Mouse (Mus musculus): ENCODE results near the gene Ajuba.
"Not testable (repeated sequence)": the region's sequence is repeated elsewhere in the genome, so short reads cannot be mapped to it uniquely, and the experiment has no call there.

Ajuba gene

DNA sequence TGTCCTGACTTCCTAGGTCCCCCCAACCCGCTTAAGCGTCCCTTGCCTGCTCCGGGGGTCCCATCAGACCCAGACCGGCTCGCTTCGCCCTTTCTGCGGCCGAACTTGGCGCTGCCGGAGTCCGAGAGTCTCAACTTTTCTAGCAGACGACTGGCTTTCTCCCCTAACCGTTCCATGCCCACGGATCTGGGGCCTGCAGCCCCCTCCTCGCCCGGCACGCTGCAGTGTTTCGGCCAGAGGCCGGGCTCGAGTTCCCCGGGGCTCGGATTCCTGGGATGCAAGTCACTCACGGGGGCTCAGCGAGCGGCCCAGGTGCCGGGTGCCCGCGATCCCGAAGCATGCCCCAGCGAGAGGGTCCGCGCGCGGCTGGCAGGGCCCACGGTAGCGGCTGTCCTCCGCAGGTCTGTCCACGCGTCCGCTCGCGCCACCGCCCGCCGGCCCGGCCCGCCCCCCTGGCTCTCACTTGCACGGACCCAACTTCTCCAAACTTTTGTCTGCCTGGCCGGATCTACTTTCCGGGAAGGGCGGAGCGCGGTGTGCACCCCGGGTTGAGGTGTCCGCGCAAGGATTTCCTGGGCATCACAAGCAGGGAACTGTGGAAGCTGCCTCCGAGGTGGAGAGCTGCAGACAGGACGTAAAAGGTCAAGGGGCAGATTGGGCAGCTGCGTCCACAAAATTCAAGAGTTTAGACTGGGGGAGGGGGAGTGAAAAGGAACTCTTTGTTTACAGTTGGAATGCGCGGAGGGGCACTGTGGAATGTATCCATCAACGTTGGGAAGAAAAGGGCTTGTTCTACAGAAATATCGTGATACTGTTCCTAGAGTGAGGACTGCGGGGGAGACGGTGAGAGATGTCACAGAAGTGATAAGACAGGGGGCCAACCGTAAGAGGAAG, at the start of gene Ajuba:
Gene Ajuba (minus strand): TSS at position 470 of the 894 bp plus-strand sequence.
- DNase-seq (ENCODE audit: low spot score in 2 of 2) = peak; percentile 36 to 58

DNA sequence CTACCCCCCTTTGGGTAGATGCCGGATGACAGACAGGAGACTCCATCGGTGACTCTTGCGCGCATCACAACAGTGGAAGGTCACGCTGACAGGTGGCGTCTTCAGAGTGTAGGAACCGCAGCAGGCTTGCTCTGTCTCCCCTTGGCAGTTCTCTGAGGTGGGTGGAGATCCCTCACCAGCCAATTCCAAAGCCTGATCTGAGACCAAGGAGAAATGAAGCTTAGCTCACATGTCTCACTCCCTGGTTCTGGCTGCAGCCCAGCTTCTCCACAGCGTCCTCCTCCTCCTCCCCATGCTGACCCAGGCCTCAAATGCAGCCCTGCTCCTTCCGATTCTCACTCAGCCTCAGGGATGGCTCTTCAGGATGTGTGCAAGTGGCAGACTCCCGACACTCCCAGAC, 47.6 kb upstream of the Ajuba start:
- DNase-seq (ENCODE audit: low spot score in 2 of 2) = no peak

DNA sequence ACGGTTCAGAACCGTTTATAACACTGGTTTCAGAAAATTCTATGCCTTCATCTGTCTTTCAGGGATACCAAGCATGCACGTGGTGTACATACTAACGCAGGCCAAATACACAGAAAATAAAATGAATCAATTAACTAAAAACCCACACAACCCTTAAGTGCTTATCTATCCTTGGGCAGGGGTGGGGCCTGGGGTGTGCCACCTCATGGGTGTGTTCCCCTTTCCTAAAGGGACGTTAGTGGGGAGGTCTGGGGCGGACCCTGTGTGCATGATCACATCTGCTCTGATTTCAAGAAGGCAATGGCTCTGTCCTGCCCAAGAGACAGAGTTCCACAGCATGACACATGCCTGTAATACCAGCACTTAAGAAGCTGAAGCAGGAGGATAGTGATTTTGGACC, 46.0 kb upstream of the Ajuba start:
- no peak for DNase-seq (ENCODE audit: low spot score in 2 of 2)

DNA sequence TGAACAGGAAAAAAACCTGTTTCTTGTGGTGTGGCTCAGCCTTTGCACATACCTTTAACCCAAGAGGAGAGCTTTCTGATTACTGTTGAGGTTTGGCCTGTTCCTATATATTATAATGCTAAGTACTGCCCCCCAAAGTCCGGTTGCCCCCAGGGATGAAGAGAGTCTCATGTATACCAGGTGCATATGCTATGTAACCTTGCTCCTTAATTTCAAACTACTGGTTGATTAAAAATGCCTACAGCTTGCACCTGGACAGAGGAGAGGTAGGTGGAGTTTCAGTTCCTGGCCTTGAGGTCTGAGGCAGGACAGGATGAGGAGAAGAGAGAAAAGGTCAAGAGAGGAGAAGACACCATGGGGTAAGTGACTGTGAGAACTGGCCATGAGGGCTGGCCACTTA, 43.8 kb upstream of the Ajuba start, which contains the start of gene Psmb11:
Gene Psmb11 (plus strand): TSS at position 301 of the 400 bp plus-strand sequence.
- no peak for DNase-seq (ENCODE audit: low spot score in 2 of 2)

DNA sequence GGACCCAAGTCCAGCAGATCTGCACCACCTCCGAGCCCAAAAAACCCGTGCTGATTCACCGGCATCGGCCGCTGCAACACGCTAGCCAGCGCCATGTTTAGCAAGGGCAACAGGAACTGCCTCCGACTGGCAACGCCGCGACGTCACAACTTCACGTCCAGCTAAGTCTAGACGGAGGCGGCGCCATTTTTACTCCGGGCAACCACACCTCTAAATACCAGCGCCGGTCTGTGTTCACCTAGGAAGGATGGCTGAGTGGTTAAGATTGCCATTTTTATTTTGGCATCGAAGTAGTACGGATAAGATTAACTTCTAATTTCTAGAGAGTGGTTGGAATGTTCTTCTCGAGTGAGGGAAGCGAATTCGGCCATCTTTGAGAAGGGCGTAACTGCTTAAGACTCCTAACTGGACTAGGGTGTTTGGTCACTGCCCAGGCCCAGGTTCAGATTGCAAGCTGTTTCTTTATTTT, 40.6 kb upstream of the Ajuba start, which contains the start of gene Psmb5:
Gene Psmb5 (minus strand): TSS at position 126 of the 469 bp plus-strand sequence.
- peak; percentile 88 to 92 for DNase-seq (ENCODE audit: low spot score in 2 of 2)

DNA sequence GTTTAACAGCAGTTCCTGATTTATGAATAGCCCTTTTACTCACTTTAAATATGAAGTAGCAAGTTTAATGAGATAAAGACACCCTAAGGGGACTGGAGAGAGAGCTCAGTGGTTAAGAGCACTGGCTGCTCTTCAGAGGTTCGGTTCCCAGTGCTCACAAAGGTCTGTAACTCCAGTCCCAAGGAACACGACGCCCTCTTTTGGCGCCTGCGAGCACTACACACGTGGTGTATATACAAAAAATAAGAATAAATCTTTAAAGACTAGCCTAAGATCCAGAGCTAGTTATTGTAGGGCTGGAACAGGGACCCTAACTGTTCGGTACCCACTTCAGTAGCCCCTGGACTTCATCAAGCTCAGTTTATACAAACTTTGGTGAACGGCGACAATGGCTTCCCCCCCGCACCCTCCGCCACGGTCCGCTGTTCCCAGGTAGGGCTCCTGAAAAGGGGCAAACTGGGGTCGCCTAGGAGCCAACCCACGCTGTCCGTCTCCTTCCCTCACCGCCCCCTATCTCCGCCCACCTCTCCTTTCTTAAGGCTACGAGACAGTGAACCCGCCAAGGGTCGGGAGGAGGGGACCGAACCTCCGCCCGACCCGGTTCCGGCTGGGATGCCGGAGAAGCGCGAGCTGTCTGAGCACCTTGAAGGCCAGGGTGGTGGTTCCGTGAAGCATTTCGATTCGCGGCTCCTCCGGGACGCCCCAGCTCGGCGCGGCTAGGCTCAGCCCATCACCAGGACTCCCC, 40.0 kb upstream of the Ajuba start:
- DNase-seq (ENCODE audit: low spot score in 2 of 2) = peak in 1 of 2 experiments; percentile 60

DNA sequence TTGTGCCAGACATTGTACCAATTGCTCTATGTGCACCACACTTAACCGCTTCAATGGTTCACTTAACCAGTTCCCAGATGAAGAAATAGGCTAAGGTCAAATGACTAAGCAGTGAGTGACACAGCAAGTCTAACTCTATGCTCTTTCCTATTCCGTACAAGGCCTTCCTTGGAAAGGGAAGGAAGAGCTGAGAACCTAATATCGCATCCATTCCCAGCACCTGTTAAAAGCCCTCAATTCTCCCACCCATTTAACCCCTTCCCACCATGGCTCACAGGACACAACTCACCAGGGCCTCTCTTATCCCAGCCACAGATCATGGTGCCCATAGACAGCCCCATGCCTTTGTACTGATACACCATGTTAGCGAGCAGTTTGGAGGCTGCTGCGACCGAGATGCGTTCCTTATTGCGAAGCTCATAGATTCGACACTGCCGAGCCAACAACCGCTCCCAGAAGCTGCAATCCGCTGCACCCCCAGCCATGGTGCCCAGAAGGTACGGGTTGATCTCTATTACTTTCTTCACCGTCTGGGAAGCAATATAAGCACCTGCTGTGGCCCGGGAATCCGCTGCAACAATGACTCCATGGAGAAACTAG, 39.0 kb upstream of the Ajuba start:
- no peak for DNase-seq (ENCODE audit: low spot score in 2 of 2)

DNA sequence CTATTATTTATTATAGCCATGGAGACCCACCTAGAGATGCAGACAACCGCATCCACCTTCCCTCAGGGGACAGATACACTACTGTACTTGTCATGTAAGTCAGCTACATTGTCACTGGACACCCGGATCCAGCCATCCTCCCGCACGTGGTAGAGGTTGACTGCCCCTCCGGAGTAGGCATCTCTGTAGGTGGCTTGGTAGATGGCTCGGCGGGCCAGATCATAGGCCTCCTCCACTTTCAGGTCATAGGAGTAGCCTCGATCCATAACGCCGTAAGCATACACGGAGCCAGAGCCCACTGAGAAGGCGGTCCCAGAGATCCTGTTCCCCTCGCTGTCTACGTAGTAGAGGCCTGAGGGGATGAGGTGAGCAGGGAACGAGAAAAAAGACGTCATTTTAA, 36.8 kb upstream of the Ajuba start:
- DNase-seq (ENCODE audit: low spot score in 2 of 2) = not testable (repeated sequence)

DNA sequence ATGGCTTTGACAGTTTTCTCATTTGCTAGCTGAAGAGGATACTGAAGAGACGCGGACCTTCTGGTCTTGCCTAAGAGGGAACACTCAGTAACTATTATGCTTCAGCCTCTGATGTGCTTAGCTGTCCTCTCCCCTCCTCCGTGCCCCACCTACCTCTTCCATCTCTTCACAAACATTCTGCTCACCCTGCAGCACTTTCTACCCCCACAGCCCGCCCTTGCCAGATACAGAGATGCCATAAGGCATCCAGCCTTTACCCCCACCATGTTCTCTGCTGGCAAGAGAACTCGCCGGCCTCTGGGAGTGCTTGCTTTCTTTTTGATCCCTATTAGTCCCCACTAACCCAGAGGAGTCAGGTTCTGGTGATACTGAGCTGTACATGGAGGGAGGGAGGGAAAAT, 33.3 kb upstream of the Ajuba start:
- no peak for DNase-seq (ENCODE audit: low spot score in 2 of 2)

DNA sequence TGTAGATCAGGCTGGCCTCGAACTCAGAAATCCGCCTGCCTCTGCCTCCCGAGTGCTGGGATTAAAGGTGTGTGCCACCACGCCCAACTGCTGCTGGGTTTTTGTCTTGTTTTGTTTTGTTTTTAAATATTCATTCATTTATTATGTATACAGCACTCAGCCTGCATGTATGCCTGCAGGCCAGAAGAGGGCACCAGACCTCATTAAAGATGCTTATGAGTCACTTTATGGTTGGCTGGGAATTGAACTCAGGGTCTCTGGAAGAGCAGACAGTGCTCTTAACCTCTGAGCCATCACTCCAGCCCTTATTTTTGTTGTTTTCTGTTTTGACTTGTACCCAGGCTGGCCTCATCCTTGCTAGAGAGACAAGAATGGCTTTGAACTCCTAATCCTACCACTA, 32.6 kb upstream of the Ajuba start:
- DNase-seq (ENCODE audit: low spot score in 2 of 2) = peak in 1 of 2 experiments; percentile 63

DNA sequence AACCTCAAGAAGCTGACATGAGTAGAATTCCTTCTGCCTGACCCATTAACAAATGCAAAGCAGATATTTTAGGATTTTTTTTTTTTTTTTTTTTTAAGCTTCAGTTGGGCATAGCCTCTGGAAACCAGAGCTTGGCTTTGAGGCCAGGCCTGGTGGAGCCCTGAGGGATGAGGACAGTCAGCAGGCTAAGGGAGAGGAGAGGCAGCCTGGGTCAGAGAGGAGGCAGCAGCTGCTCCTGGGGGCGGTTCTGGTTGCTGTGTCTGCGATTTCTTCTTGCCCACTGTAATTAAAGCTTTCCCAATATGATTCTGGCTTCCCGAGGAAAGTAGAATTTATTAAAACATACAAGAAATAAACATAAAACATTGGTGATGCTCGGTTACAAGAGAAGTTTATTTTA, 31.9 kb upstream of the Ajuba start:
- no peak for DNase-seq (ENCODE audit: low spot score in 2 of 2)

DNA sequence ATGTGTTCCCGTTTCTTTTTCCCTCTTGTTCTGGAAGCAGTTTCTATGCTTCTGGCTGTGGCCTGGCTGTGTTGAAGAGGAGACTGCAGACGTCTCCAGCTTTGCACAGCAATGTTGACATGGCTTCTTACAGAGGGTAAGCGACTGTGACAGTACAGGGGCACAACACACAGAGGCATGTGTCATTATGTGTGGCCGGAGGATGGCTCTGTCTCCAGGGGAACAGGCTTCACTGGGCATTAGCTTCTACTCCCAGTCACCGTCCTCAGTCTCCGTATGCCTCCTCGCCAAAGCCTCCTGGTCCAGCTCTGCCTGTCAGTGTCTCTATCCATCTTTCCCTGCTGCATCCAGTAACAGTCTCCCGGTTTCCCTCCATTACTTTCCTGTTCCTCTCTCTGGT, 29.9 kb upstream of the Ajuba start:
- DNase-seq (ENCODE audit: low spot score in 2 of 2) = no peak

DNA sequence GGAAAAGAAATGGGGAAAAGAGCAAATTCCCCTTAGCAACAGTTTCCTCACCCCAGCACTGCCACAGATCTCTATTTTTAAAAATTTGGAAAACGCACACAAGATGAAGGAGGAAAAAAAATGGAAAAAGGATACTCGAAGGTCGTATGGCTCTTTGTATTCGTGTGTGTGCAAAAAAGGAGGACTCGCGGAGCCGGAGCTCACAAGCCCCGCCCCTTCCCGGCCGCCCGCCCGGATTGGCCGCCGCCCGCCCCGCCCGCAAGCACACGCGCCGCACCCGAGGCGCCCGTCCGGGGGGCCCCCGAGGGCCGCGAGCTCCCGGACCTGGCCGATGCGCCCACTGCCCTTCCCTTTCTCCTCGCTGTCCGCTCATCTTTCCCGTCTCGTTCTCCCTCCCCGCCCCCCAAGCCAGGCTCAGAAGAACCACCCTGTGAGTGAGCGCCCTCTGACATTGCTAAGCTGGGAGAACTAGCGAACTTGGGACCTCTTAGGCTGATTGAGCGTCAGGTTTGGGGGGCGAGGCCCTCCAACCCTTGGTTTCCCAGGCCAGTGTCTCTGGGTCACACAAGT, 28.5 kb upstream of the Ajuba start, which contains the start of gene 4931414P19Rik:
Gene 4931414P19Rik (minus strand): TSS at position 242 of the 570 bp plus-strand sequence.
- DNase-seq (ENCODE audit: low spot score in 2 of 2) = peak; percentile 84 to 93

DNA sequence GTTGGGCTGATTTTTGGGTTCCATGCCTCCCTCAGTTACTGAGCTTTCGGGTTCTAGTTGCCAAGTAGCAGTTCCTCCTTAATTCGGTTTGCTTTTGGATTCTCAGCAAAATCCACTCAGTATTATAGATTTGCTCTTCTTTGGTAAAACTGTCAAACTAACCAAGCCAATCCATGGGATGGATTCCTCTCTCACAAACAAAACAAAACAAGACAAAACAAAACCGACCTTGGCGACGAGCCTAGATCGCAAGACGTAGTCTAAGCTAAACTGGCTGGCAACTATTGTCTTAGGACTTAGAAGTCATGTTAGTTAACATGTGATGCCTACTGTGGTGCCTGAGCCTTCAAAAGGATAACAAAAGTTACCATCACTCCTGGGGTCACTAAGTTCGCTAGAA, 26.3 kb upstream of the Ajuba start:
- DNase-seq (ENCODE audit: low spot score in 2 of 2) = peak in 1 of 2 experiments; percentile 25

DNA sequence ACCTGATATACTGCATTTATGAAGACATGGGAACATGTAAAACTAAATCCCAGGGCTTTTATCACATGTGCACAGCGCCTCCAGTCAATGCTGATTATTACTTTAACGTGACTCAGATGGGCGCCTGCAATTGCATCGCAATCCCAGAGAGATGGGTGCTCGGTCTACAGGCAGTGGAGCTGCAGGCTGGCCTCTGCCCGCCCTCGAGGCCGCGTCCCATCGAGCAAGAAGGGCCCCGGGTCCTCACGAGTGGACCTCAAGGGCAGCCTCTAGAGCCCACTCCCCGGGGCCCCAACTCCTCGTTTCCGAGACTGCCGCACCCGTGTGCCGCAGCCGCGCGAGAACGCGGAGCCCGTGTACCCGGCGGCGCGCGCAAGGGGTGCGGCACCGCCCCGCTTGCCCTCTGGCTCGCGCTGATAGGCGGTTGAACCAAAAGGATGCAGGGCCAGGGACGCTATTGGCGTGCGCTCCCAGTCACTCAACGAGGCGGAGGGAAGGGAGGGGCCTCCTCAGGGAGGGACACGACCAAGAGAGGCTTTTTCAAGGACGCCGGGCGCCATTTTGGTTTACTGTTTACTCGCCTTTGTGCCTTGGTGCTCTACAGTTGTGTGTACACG, 25.8 kb upstream of the Ajuba start:
- peak; percentile 90 to 96 for DNase-seq (ENCODE audit: low spot score in 2 of 2)

DNA sequence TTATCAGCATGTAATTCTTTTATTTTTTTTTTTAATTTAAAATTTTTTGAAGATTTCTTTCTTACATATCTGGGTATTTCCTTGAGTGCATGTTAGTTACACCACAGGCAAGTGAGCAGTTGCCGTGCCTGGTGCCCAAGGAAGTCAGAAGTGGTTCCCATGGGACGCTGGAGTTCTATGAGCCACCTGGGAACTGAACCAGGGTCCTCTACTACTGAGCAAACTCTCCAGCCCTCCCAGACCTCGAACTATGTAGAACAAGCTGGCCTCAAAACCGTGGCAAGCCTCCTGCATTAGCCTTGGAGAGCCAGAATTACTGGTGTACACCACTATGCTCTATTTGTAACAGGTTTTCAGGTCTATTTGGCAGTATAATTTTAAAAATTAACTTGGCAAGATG, 25.3 kb upstream of the Ajuba start:
- DNase-seq (ENCODE audit: low spot score in 2 of 2) = peak; percentile 34 to 37

DNA sequence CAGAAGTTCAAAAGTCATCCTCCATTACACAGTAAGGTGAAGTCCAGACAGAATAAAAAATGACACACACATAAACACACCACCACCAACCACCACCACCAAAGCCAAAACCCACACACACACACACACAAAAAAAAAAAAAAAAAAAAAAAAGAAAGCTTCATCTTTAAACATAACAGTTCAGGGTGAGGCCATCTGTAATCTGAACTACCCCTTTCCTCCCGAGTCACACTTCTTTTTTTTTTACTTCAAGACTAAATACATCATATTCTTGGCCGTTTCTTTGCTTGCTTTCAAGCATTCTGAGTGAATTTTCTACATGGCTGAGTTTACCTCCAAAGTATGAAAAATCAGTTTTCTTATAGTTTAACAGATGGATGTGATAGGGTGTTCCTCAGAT, 24.2 kb upstream of the Ajuba start:
- DNase-seq (ENCODE audit: low spot score in 2 of 2) = no peak

DNA sequence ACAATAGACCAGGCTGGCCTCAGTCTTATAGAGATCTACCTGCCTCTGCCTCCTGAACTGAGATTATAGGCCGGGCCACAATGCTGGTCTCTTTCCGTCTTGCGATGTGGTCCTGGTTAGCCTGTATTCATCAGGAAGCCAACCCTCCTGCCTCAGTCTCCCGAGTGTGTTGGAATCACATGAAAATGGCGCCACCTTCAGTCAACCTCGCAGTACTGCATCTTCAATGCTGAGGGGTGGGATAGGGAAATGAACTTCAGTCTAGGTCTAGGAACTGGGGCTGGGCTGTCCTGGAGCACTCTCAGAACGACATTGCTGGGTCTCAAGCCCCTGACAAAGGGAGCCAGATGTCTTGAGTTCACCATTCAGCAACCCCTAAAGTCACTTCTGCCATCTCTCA, 19.7 kb upstream of the Ajuba start:
- DNase-seq (ENCODE audit: low spot score in 2 of 2) = no peak

DNA sequence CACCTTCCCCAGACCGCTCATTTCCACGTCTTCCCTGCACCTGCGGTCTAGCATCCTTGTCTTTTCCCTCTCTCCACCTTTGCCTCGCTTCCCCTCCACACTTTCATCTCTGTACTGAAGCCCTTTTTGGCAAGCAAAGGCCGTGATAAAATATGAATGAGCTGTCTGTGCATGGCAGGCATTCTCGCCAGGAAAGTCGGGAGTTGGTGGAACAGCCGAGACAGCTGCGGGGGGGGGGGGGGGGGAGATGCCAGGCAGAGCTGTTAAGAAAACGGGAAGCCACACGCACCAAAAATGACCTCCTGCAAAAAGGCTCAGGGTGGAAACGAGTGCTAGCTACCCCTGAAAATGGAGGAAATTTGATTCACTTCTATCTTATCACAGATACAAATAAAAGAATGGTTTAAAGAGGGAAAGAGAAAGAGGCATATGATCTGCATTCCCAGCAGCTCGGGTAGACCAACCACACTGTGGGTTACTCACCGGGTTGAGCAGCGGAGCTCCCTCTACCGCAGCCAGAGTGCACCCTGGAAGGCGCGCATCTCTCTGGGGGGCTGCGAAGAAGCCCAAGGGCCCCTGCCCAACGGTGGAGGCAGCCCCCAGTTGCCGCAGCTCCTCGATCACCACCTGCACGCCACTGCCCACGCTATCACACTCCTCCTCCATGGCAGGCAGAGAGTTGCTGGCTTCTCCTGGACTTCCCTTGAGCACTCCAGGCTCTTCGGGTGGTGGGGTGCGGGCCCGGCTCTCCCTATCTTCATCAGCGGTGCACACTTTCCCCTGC, 17.5 kb upstream of the Ajuba start:
- no peak for DNase-seq (ENCODE audit: low spot score in 2 of 2)

DNA sequence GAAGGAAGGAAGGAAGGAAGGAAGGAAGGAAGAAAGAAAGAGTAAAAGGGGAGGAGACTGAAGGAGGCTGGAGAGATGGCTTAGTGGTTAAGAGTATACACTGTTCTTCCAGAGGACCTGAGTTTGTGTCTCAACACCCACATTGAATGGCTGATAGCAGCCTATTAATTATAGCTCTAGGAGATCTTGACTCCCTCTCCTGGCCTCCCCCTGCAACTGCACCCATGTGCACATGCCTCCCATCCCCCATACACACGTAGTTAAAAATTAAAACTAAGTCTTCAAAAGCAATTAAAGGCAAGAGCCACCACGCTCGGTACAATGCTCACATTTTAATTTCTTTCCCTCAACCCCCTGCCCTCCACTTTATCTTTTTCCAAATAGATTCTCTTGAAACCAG, 16.7 kb upstream of the Ajuba start:
- no peak for DNase-seq (ENCODE audit: low spot score in 2 of 2)
